Mouse (Mus musculus): Measurements from ENCODE around the gene Tank.

DNA sequence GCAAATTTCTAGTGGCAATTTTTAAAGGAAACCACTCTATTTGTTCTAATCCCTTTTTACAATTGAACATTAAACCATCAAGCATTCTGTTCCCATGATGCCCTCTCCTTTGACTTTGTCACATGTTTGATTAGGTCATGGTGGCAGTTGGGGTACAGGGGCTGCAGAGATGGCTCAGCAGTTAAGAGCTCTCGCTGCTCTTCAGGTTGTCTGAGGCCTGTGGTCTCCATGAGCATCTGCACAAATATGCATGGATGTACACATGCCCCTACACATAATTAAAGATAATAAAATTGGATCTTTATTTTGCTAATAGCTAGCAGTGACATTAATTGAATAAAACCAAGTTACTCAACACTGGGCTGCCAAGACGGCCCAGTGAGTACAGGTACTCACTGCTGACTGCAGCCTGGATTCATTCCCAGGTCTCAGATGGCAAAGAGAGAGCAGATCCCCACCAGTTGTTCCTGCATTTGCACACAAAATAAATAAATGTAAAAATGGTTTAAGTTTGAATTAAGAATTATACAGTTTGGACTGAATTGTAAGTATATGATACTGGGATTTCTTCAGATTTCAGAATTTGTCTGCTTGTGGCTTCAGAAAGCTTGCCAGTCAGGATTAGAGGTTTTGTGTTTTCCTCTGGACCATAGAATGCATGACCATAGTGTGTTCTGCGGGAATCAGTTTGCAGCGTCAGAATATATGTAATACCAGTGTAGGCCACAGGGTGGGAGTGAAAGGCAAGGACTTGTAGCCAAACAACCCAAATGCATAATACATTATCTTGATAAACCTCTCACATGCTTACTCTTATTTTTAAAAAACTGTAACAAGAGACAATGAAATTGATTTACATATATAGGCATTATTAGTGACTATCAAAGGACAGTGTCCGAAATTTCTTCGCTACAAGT is 64.3 kb downstream of the Tank start:
- TF ChIP-seq CTCF (IDR thresholded peaks at IDR 0.05; ENCODE audit: extremely low read depth, insufficient read length, insufficient replicate concordance, low read depth, low read length) = no peak
- no peak for TF ChIP-seq POLR2A (IDR thresholded peaks at IDR 0.05; ENCODE audit: low read depth, low read length)
